Mouse (Mus musculus): Measurements from ENCODE around the gene Slc35b4. TPM values are rescaled to one million over a fixed set of nuclear protein-coding genes. Genes with fewer than 3 reads are reported as not detected.

Slc35b4 gene
- total RNA-seq (2014; fragmentation: Nextera tagmentation) (33.6 and 34.9 TPM in 2 replicates), total RNA-seq (2017) (25.9 and 36.7 TPM in 2 replicates)

DNA sequence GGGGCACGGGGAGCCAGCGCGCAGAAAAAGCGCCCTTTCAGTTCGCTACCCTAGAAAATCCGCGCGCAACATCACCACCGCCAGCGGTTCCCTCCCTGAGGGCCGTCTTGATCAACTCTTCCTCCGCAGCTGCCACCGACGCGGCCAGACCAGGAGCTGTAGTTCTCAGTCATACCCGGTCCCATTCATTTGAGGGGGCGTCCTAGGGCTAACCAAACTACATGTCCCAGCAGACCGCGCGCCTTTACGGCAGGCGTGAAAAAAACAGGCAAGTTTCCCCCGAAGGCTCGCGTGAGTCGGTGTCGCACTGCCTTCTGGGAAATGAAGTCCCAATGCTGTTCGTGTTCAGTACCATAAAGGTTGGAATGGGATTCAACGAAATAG is at the start of gene Slc35b4:
Slc35b4 (minus strand) TSS at position 248 of the 384 bp plus-strand sequence.
- ATAC-seq (replicated peaks; ENCODE audit: poor library complexity, severe bottlenecking), result peak; percentile 93

DNA sequence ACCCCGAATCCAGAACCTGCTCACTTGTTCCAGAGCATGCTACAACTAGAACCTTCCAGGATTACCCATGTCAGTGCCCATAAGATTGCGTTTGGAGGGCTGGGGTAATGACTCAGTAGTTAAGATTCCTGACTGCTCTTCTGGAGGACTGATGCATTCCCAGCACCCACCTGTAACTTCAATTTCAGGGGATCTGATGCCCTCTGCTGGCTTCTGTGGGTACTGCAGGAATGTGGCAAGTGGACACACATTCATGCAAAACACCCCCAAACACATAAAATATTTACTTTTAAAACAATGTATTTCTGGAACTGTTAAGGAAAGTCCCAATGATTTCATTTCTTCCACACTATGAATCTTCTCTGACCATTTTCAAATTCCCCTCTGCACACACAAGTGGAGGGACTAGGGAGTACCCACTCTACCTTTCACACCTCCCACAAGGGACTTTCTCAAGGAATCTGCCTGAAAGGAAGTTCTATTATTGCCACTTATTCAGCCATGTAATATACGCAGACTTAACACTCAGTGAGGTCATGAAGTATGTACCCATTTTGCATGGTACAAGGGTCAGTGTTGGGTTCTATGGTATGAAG is 48.2 kb upstream of the Slc35b4 start:
- ATAC-seq (replicated peaks; ENCODE audit: poor library complexity, severe bottlenecking), result no peak

- ATAC-seq (replicated peaks; ENCODE audit: poor library complexity, severe bottlenecking), result peak; percentile 63
These were observed 39.8 kb upstream of the Slc35b4 start for GRCm38 (mm10) chr6:34216450-34217319.

GRCm38 (mm10) chr6:34205754-34206153 is 28.8 kb upstream of the Slc35b4 start:
- ATAC-seq (replicated peaks; ENCODE audit: poor library complexity, severe bottlenecking), result no peak

GRCm38 (mm10) chr6:34204971-34205572 is 28.2 kb upstream of the Slc35b4 start:
- ATAC-seq (replicated peaks; ENCODE audit: poor library complexity, severe bottlenecking), result peak; percentile 44; the same call in 1 of the 2 replicates

DNA sequence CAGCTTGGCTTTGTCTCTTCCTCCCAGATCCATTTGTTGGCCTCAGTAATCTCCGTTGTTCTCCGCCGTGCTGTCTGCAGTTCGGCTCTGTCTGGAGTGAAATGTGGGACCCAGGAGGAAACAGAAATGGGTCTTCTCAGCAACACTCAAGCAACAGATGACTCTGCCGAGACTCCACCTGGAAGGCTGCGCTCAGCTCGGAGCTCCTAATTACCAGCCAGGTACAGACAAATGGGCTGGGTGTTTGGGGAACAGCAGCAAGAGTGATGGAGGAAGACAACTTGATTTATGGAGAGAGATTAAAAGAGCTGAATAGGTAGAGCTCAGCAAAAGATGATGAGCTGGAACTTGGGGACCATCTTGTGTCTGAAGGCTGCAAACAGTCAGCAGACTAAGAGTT is 26.6 kb upstream of the Slc35b4 start:
- no peak for ATAC-seq (replicated peaks; ENCODE audit: poor library complexity, severe bottlenecking)

DNA sequence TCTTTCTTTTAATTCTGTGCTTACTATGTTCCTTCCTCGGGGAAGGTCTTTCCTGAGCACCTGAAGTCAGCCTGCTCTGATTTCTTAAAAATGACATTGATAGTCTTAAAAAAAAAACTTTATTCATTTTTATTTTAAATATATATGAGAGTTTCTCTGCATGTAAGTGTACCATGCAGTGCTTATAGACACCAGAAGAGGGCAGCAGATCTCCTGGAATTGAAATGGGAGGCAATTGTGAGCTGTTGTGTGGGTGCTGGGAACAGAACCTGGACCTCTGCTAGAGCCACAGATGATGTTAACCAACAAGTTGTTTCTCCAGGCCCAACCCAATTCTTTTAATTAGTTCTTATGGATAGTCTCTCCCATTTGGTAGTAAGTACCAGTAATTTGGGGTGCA is 18.1 kb upstream of the Slc35b4 start:
- no peak for ATAC-seq (replicated peaks; ENCODE audit: poor library complexity, severe bottlenecking)

- peak; percentile 87 for ATAC-seq (replicated peaks; ENCODE audit: poor library complexity, severe bottlenecking)
These were observed 17.0 kb upstream of the Slc35b4 start for GRCm38 (mm10) chr6:34193708-34194475.

- ATAC-seq (replicated peaks; ENCODE audit: poor library complexity, severe bottlenecking), result no peak
These were observed 14.5 kb upstream of the Slc35b4 start for GRCm38 (mm10) chr6:34191401-34191800.

GRCm38 (mm10) chr6:34189494-34189893 is 12.6 kb upstream of the Slc35b4 start:
- ATAC-seq (replicated peaks; ENCODE audit: poor library complexity, severe bottlenecking), result no peak

GRCm38 (mm10) chr6:34187986-34188599 is 11.2 kb upstream of the Slc35b4 start:
- no peak for ATAC-seq (replicated peaks; ENCODE audit: poor library complexity, severe bottlenecking)

DNA sequence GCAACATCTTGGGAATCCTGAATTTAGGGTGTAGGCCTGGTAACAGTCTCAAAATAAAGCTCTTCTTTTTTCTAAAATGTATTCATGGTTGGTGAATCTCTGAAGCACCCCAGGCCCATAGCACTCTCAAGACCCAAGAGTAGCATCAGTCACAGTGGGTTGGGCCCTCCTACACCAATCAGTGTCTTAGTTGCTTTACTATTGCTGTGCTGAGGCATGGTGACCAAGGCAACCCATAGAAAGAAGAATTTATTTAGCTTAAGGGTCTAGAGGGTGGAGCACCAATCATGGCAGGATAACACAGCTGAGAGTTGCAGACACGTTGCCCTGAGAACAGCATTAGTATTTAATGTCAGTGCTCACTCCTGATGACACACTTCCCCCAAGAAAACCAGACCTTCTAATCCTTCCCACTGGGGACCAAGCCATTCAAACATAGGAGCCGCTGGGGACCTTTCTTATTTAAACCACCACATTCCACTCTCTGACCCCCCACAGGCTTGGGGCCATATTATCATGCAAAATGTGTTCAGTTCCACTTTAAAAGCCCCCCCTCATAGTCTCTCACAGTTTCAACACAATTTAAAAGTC is 10.5 kb upstream of the Slc35b4 start:
- ATAC-seq (replicated peaks; ENCODE audit: poor library complexity, severe bottlenecking), result no peak

- ATAC-seq (replicated peaks; ENCODE audit: poor library complexity, severe bottlenecking), result no peak
These were observed 6.4 kb upstream of the Slc35b4 start for GRCm38 (mm10) chr6:34183326-34183725.

DNA sequence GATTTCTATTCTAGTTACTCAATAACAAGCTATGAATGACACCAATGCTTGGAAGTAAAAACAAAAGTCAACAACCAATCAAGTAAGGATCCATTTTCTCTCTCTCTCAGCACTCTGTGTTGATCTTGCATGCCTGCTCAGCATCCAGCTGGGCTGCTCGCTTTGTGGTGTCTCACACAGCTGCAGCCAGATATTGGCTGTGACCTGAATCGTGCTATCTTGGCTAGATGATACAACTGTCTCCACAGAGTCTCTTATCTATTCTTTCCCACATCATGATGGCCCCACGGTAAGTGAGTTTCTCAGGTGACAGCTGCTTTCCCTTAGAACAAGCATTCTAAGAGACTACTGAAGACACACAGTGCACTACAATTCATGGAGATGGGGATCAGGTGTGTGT is 5.0 kb upstream of the Slc35b4 start:
- no peak for ATAC-seq (replicated peaks; ENCODE audit: poor library complexity, severe bottlenecking)

DNA sequence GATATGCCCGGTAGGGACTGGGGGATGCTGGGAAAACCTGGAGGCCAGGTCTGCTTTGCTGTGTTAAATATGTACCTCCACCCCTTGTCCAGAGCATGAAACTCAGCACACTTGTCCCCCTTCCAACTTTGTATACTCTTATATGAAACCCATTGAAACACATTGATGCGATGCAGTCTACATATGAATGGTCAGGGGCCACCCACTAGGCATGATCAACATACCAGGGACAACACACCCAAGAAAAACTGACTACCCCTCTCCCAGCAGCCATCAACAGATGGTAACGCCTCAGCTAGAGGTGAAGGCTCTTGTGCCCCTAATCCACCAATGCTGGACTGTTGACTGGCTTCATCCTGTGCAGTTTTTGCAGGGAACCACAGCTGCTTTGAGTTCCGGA is 3.0 kb upstream of the Slc35b4 start:
- no peak for ATAC-seq (replicated peaks; ENCODE audit: poor library complexity, severe bottlenecking)

DNA sequence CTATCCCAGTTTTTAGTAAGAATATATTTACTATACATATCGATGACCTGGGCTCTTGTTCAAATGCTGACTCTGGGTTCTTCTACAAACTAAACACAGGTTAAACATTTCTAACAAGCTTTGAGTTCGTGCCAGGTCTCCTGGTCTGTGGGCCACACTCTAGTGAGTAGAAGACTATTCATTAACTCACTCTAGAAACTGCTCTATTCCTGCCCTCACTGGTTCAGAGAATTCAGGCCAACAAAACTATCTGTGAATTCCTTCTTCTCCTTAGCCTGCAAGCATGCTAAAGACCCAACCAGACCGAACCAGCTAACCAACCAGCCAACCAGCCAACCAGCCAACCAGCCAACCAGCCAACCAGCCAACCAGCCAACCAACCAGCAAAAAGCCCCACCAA is 2.1 kb upstream of the Slc35b4 start:
- no peak for ATAC-seq (replicated peaks; ENCODE audit: poor library complexity, severe bottlenecking)

DNA sequence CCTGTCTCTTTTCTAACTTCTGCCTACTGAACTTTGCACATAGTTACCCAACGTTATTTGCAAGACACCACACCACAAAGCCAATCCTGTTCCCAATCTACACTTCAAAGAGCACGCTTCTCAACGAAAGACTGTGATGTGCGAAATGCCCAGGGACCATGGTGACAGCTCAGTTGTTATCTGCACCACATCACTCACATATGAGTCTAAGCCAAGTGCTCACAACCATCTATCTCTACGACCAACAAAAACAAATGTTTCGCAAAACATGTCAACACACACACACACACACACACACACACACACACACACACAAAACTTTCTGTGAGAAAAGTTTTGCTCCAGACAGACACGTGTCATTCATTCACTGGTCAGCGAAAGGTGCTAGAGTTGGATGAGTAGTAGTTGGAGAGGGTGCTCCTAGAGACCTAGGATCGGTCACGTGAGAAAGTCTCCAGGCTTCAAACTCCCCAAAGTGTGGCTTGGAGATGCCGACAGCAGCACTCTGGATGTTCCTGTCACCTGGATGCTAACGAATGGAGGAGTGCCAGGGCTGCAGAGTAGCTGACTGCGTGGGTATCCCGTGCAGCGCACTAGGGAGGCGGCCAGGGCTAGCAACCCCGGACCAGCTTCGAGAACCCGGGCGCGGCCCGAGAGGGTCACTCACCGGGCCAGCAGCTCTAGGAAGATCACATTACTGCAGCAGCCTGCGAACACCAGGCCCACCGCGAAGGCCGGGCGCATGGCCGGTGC is 624 bp downstream of the Slc35b4 start:
- ATAC-seq (replicated peaks; ENCODE audit: poor library complexity, severe bottlenecking), result peak; percentile 31

DNA sequence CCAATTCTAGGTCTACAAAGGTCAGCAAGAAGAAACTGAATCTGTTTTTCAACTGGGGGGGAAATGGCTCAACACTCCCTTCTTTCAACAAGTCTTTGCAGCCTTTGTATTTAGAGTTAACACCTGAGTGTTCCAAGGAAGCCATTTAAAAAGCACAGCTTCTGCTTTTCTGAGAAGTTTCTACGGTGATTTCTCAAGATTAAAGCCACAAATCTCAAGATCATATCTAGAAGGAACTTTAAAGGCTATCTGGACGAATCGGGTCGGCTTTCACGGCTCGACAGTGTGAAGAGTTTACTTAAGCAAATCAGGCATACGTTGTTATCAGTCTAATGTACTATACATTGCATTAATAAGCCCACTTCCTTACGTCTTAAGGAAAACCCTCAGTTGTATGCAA is 2.2 kb downstream of the Slc35b4 start:
- peak; percentile 15 for ATAC-seq (replicated peaks; ENCODE audit: poor library complexity, severe bottlenecking)

DNA sequence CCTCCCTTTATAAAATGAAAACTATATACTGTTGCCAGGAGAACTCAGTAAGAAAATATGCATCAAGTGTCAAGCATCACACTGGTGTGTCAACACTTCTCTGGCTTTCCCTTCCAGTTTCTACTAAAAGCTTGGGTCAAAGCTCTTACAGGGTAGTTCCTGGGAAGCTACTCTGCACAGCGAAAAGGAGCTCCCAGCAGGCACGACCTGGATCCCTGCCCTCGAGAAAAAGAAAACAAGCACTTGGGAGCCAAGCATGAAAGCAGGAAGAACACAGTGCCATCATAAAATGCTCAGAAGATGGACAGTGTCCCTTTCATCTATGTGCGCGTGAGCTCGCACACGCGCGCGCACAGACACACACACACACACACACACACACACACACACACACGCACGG is 3.7 kb downstream of the Slc35b4 start:
- no peak for ATAC-seq (replicated peaks; ENCODE audit: poor library complexity, severe bottlenecking)
